Mouse (Mus musculus) liver, embryonic 11.5 days (tissue): ENCODE data around the gene Fgfr2. TPM values are rescaled to one million over a fixed set of nuclear protein-coding genes. Genes with fewer than 3 reads are reported as not detected.

ENCODE experiments used
- ATAC-seq: fragments of 200-750 bp; cut with Nextera tagmentation; replicated peaks from 2 replicates; pipeline ENCODE4 v1.8.0; 2017; ENCODE audit warnings: moderate number of reproducible peaks, mild to moderate bottlenecking, moderate TSS enrichment, moderate library complexity; ENCODE audit not compliant: low FRiP score
- DNase-seq: peaks from one replicate; pipeline ENCODE4 v3.0.0-alpha.2; 2017; ENCODE audit warnings: low spot score
- H3K27ac ChIP-seq: fragments of 300-500 bp; sonication (generic); 2 replicates; pipeline ENCODE4 v1.5.1; 2014; ENCODE audit warnings: mild to moderate bottlenecking, low read depth, low read length, control low read depth
- H3K27me3 ChIP-seq: fragments of 300-500 bp; sonication (generic); replicated peaks from 2 replicates; pipeline ENCODE4 v1.6.1; 2014; ENCODE audit warnings: low read length, mixed read lengths; ENCODE audit not compliant: control insufficient read depth, insufficient read depth
- H3K36me3 ChIP-seq: fragments of 300-500 bp; sonication (generic); 2 replicates; pipeline ENCODE4 v1.6.1; 2014; ENCODE audit warnings: mild to moderate bottlenecking, low read length, moderate library complexity, mixed read lengths; ENCODE audit not compliant: control insufficient read depth, insufficient read depth
- H3K4me1 ChIP-seq: fragments of 300-500 bp; sonication (generic); replicated peaks from 2 replicates; pipeline ENCODE4 v1.6.1; 2014; ENCODE audit warnings: low read length, mixed read lengths; ENCODE audit not compliant: control insufficient read depth, insufficient read depth
- H3K4me2 ChIP-seq: fragments of 300-500 bp; sonication (generic); 2 replicates; pipeline ENCODE4 v1.6.1; 2014; ENCODE audit warnings: mild to moderate bottlenecking, control low read depth, moderate library complexity
- H3K4me3 ChIP-seq: fragments of 300-500 bp; sonication (generic); 2 replicates; pipeline ENCODE4 v1.5.1; 2014; ENCODE audit warnings: low read depth, low read length, control low read depth
- H3K9ac ChIP-seq: fragments of 300-500 bp; sonication (generic); 2 replicates; pipeline ENCODE4 v1.6.1; 2014; ENCODE audit warnings: low read depth, low read length, control low read depth
- H3K9me3 ChIP-seq: fragments of 300-500 bp; sonication (generic); 2 replicates; pipeline ENCODE4 v1.6.1; 2016; ENCODE audit warnings: low read length, inconsistent platforms, mixed read lengths; ENCODE audit not compliant: control insufficient read depth
- WGBS: fragments of 180-500 bp; shearing (Covaris S2); extraction: QIAGEN DNeasy Blood & Tissue Kit; methylation state at CpG from one replicate; pipeline ENCODE4 v1.1.7; 2014; 5-methylcytosine and 5-hydroxymethylcytosine counted together
- polyA plus RNA-seq: library from polyadenylated mRNA; unstranded; fragments of >200 nt; fragmentation: Nextera tagmentation; extraction: Ambion mirVana; gene quantifications from 2 replicates; pipeline ENCODE4 v1.2.1, GENCODE M21; 2014

The Fgfr2 gene
- polyA plus RNA-seq, 1 experiment from 2014 or later, result 32.6 TPM

DNA sequence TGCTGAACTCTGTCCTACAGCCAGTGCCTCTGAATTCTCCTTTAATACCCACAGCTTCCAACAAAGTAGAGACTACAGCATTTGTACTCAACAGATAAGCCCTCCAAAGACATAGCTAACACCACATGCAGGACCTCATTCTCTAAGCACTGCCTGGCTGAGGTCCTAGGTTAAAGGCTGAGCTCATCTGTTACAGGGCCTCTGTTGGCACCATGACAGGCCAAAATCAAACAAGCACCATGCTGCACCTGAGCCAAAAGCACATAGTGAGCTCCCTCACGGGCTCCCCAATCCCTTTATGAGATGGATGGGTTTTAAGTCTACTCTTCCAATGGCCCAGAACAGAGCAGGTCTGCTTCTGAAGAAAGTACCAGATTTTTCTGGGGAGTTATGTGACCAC, 1865.8 kb downstream of the Fgfr2 start:
- H3K36me3 ChIP-seq, result no peaks in the 10 kb centered on the region
- no peak overlapping the region for H3K9ac ChIP-seq
- no peaks in the 10 kb centered on the region for H3K27me3 ChIP-seq
- 66% methylated on average over 1 of the region's 1 CpGs for WGBS
- H3K4me3 ChIP-seq, result no peak overlapping the region
- H3K27ac ChIP-seq, result no peak overlapping the region
- ATAC-seq (no peak), DNase-seq (no peak)
- H3K4me2 ChIP-seq, result no peak overlapping the region
- H3K9me3 ChIP-seq, result no peaks in the 10 kb centered on the region
- no peaks in the 10 kb centered on the region for H3K4me1 ChIP-seq

GRCm38 (mm10) chr7:131256841-131257240, 1866.3 kb downstream of the Fgfr2 start:
- Histone ChIP-seq H3K9ac (no peak overlapping the region), H3K4me3 (no peak overlapping the region), H3K27ac (no peak overlapping the region), H3K36me3 (no peaks in the 10 kb centered on the region), H3K4me1 (no peaks in the 10 kb centered on the region), H3K4me2 (no peak overlapping the region), H3K9me3 (no peaks in the 10 kb centered on the region), H3K27me3 (no peaks in the 10 kb centered on the region)
- WGBS, result 82% methylated on average over 5 of the region's 5 CpGs
- DNase-seq (no peak), ATAC-seq (no peak)

DNA sequence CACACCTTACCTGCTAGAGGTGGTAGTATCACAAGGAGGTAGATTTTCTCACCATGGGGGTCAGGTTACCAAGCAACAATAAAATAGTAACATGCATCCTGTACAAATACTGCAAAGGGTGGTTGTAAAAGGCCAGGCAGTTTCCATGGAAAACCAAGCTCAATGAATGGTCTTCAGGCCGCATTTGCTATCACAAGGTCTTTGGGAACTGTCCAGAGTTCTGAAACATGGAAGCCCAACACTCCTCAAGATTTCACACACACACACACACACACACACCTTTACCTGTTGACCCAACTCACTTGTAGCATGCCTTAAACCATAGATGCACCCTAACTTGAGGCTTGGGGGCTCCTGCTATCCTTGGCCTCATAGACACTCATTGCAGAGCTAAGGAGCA, 1878.2 kb downstream of the Fgfr2 start:
- WGBS, result 15% methylated on average over 1 of the region's 1 CpGs
- no peak overlapping the region for H3K4me3 ChIP-seq
- DNase-seq (no peak), ATAC-seq (no peak)
- no peaks in the 10 kb centered on the region for H3K9me3 ChIP-seq
- H3K27me3 ChIP-seq, result no peaks in the 10 kb centered on the region
- no peak overlapping the region for H3K27ac ChIP-seq
- H3K36me3 ChIP-seq, result no peaks in the 10 kb centered on the region
- no peaks in the 10 kb centered on the region for H3K4me1 ChIP-seq
- H3K9ac ChIP-seq, result no peak overlapping the region
- no peak overlapping the region for H3K4me2 ChIP-seq

- Histone ChIP-seq H3K4me3 (no peak overlapping the region), H3K27me3 (no peaks in the 10 kb centered on the region), H3K4me1 (no peaks in the 10 kb centered on the region), H3K4me2 (no peak overlapping the region), H3K27ac (no peak overlapping the region), H3K36me3 (no peaks in the 10 kb centered on the region), H3K9me3 (no peaks in the 10 kb centered on the region), H3K9ac (no peak overlapping the region)
- no peak for ATAC-seq
- DNase-seq, result no peak
Observed at GRCm38 (mm10) chr7:131236091-131236490, 1887.1 kb downstream of the Fgfr2 start.

GRCm38 (mm10) chr7:131223086-131223485, 1900.1 kb downstream of the Fgfr2 start:
- Histone ChIP-seq H3K27ac (no peak overlapping the region), H3K9ac (no peak overlapping the region)

GRCm38 (mm10) chr7:131187996-131188395, 1935.2 kb downstream of the Fgfr2 start:
- Histone ChIP-seq H3K4me1 (no peaks in the 10 kb centered on the region), H3K4me2 (no peak overlapping the region), H3K4me3 (no peak overlapping the region), H3K27me3 (no peaks in the 10 kb centered on the region), H3K27ac (no peak overlapping the region), H3K9ac (no peak overlapping the region), H3K36me3 (no peaks in the 10 kb centered on the region), H3K9me3 (no peaks in the 10 kb centered on the region)
- 87% methylated on average over 14 of the region's 14 CpGs for WGBS
- DNase-seq (no peak), ATAC-seq (no peak)

More at GRCm38 (mm10) chr7:131223086-131223485, 1900.1 kb downstream of the Fgfr2 start:
- DNase-seq (no peak), ATAC-seq (no peak)
- 62% methylated on average over 5 of the region's 5 CpGs for WGBS
- Histone ChIP-seq H3K4me1 (no peaks in the 10 kb centered on the region), H3K27me3 (no peaks in the 10 kb centered on the region), H3K36me3 (no peaks in the 10 kb centered on the region), H3K4me3 (no peak overlapping the region), H3K9me3 (no peaks in the 10 kb centered on the region), H3K4me2 (no peak overlapping the region)

DNA sequence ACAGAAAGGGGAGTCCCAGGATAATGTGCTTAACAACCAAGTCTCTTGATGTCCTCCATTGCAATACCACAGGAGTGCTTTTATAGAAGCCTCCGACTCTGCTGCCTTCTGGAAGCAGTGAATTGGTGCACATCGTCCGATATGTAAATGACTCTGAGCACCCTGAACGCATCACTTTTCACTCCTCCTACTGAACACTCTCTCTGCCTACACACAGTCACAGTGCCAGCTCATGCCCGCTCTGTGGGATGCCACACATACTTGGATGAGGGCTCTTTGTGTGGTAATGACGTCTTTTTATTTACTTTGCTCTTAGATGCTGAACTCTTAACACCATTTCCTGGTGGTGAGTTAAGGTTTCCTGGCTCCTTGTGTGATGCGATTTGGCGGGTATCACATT, 1936.1 kb downstream of the Fgfr2 start:
- Histone ChIP-seq H3K4me2 (no peak overlapping the region), H3K27me3 (no peaks in the 10 kb centered on the region), H3K9ac (no peak overlapping the region), H3K9me3 (no peaks in the 10 kb centered on the region), H3K4me1 (no peaks in the 10 kb centered on the region), H3K4me3 (no peak overlapping the region), H3K36me3 (no peaks in the 10 kb centered on the region), H3K27ac (no peak overlapping the region)
- WGBS, result 70% methylated on average over 8 of the region's 8 CpGs
- ATAC-seq (no peak), DNase-seq (no peak)

GRCm38 (mm10) chr7:131184339-131184738, 1938.8 kb downstream of the Fgfr2 start:
- Histone ChIP-seq H3K27me3 (no peaks in the 10 kb centered on the region), H3K4me1 (no peaks in the 10 kb centered on the region), H3K4me2 (no peak overlapping the region), H3K4me3 (no peak overlapping the region), H3K27ac (no peak overlapping the region), H3K9ac (no peak overlapping the region), H3K36me3 (no peaks in the 10 kb centered on the region), H3K9me3 (no peaks in the 10 kb centered on the region)
- 60% methylated on average over 8 of the region's 8 CpGs for WGBS
- DNase-seq, result no peak
- no peak for ATAC-seq

- no peaks in the 10 kb centered on the region for H3K9me3 ChIP-seq
- H3K27me3 ChIP-seq, result no peaks in the 10 kb centered on the region
- no peak overlapping the region for H3K4me3 ChIP-seq
- no peak overlapping the region for H3K27ac ChIP-seq
- no peaks in the 10 kb centered on the region for H3K36me3 ChIP-seq
- no peak overlapping the region for H3K4me2 ChIP-seq
- ATAC-seq (0 out of 2 replicates have a peak, but pooled peaks have one; percentile 39), DNase-seq (no peak)
- H3K9ac ChIP-seq, result no peak overlapping the region
- no peaks in the 10 kb centered on the region for H3K4me1 ChIP-seq
- 34% methylated on average over 4 of the region's 4 CpGs for WGBS
Observed at GRCm38 (mm10) chr7:131182685-131183084, 1940.5 kb downstream of the Fgfr2 start.
